Mouse (Mus musculus) stomach, postnatal 0 days (tissue): ENCODE data around the gene Spag17.

Experiments used
- CTCF ChIP-seq: IDR thresholded peaks from 2 replicates; pipeline ENCODE4 v1.5.1; 2016; ENCODE audit warnings: antibody characterized with exemption, low read depth, mild to moderate bottlenecking, moderate library complexity
- EP300 ChIP-seq: optimal IDR thresholded peaks from 2 replicates; pipeline ENCODE3; 2016; ENCODE audit warnings: antibody characterized with exemption

DNA sequence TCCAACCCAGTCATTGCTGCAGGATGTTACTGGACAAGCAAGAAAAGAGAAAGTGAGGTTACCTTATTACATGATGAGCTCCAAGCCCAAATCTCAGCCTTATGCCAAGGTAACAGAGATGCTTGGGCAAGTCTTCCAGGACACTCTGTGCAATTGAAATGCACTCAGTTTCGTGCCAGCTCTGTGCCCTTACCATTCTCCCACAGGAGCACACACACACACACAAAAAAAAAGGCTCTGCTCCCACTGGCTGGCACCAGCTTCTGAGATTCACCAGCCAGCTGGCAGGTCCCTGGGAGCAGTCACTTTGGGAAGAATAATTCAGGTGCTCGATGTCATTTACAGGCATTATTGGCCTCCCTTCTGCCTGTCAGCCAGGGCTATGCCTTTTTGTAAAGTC lies 221.5 kb downstream of the Spag17 start:
- TF ChIP-seq CTCF = no peak
- no peak for TF ChIP-seq EP300
